Mouse (Mus musculus) heart, adult 9 months (tissue): Measurements from ENCODE around the gene Thap8.

Experiments
- DNase-seq, 2 experiments: peaks; one replicate each; pipeline ENCODE4 v3.0.0; 2022; ENCODE audit warnings: low spot score in 2 of 2

Gene Thap8

GRCm38 (mm10) chr7:30286701-30287410 is 7.0 kb downstream of the Thap8 start:
- peak in 1 of 2 experiments; percentile 47 for DNase-seq

- DNase-seq, result no peak
Measured at GRCm38 (mm10) chr7:30288046-30288445, 8.2 kb downstream of the Thap8 start.

GRCm38 (mm10) chr7:30289071-30289713 is 9.3 kb downstream of the Thap8 start:
- DNase-seq, result no peak

GRCm38 (mm10) chr7:30289714-30290399 is 10.0 kb downstream of the Thap8 start:
- DNase-seq, result no peak

- peak; percentile 66 to 67 for DNase-seq
Measured at GRCm38 (mm10) chr7:30291215-30292131, 11.6 kb downstream of the Thap8 start, which contains the start of gene Clip3. Clip3 (plus strand) TSS chr7:30291728.

- no peak for DNase-seq
Measured at GRCm38 (mm10) chr7:30293795-30294194, 13.9 kb downstream of the Thap8 start.

- DNase-seq, result no peak
Measured at GRCm38 (mm10) chr7:30294296-30294695, 14.4 kb downstream of the Thap8 start.

GRCm38 (mm10) chr7:30295103-30295502 is 15.2 kb downstream of the Thap8 start:
- DNase-seq, result peak; percentile 65 to 68

GRCm38 (mm10) chr7:30296816-30297215 is 16.9 kb downstream of the Thap8 start:
- no peak for DNase-seq

GRCm38 (mm10) chr7:30297266-30297665 is 17.4 kb downstream of the Thap8 start:
- no peak for DNase-seq

- no peak for DNase-seq
Measured at GRCm38 (mm10) chr7:30300914-30301313, 21.0 kb downstream of the Thap8 start.

- no peak for DNase-seq
Measured at GRCm38 (mm10) chr7:30306083-30306779, 26.3 kb downstream of the Thap8 start.

GRCm38 (mm10) chr7:30308076-30309005 is 28.4 kb downstream of the Thap8 start, which contains the start of gene Alkbh6:
Alkbh6 (plus strand) TSS chr7:30308717.
- peak; percentile 96 to 97 for DNase-seq

GRCm38 (mm10) chr7:30309395-30310129 is 29.7 kb downstream of the Thap8 start:
- no peak for DNase-seq

GRCm38 (mm10) chr7:30310136-30310535 is 30.2 kb downstream of the Thap8 start:
- DNase-seq, result no peak

- no peak for DNase-seq
Measured at GRCm38 (mm10) chr7:30313666-30314320, 33.9 kb downstream of the Thap8 start.

GRCm38 (mm10) chr7:30314721-30315155 is 34.8 kb downstream of the Thap8 start, which contains the start of gene Syne4:
Syne4 (plus strand) TSS chr7:30314807.
- no peak for DNase-seq
